Mouse (Mus musculus) liver, embryonic 11.5 days (tissue): ENCODE measurements around the gene Slc35f2. TPM values are rescaled to one million over a fixed set of nuclear protein-coding genes. Genes with fewer than 3 reads are reported as not detected.

ENCODE experiments used
- ATAC-seq: fragments of 200-750 bp; cut with Nextera tagmentation; replicated peaks from 2 replicates; pipeline ENCODE4 v1.8.0; 2017; ENCODE audit warnings: moderate number of reproducible peaks, mild to moderate bottlenecking, moderate TSS enrichment, moderate library complexity; ENCODE audit not compliant: low FRiP score
- DNase-seq: peaks from one replicate; pipeline ENCODE4 v3.0.0-alpha.2; 2017; ENCODE audit warnings: low spot score
- H3K27ac ChIP-seq: fragments of 300-500 bp; sonication (generic); 2 replicates; pipeline ENCODE4 v1.5.1; 2014; ENCODE audit warnings: mild to moderate bottlenecking, low read depth, low read length, control low read depth
- H3K27me3 ChIP-seq: fragments of 300-500 bp; sonication (generic); replicated peaks from 2 replicates; pipeline ENCODE4 v1.6.1; 2014; ENCODE audit warnings: low read length, mixed read lengths; ENCODE audit not compliant: control insufficient read depth, insufficient read depth
- H3K36me3 ChIP-seq: fragments of 300-500 bp; sonication (generic); 2 replicates; pipeline ENCODE4 v1.6.1; 2014; ENCODE audit warnings: mild to moderate bottlenecking, low read length, moderate library complexity, mixed read lengths; ENCODE audit not compliant: control insufficient read depth, insufficient read depth
- H3K4me1 ChIP-seq: fragments of 300-500 bp; sonication (generic); replicated peaks from 2 replicates; pipeline ENCODE4 v1.6.1; 2014; ENCODE audit warnings: low read length, mixed read lengths; ENCODE audit not compliant: control insufficient read depth, insufficient read depth
- H3K4me2 ChIP-seq: fragments of 300-500 bp; sonication (generic); 2 replicates; pipeline ENCODE4 v1.6.1; 2014; ENCODE audit warnings: mild to moderate bottlenecking, control low read depth, moderate library complexity
- H3K4me3 ChIP-seq: fragments of 300-500 bp; sonication (generic); 2 replicates; pipeline ENCODE4 v1.5.1; 2014; ENCODE audit warnings: low read depth, low read length, control low read depth
- H3K9ac ChIP-seq: fragments of 300-500 bp; sonication (generic); 2 replicates; pipeline ENCODE4 v1.6.1; 2014; ENCODE audit warnings: low read depth, low read length, control low read depth
- H3K9me3 ChIP-seq: fragments of 300-500 bp; sonication (generic); 2 replicates; pipeline ENCODE4 v1.6.1; 2016; ENCODE audit warnings: low read length, inconsistent platforms, mixed read lengths; ENCODE audit not compliant: control insufficient read depth
- WGBS: fragments of 180-500 bp; shearing (Covaris S2); extraction: QIAGEN DNeasy Blood & Tissue Kit; methylation state at CpG from one replicate; pipeline ENCODE4 v1.1.7; 2014; 5-methylcytosine and 5-hydroxymethylcytosine counted together
- polyA plus RNA-seq: library from polyadenylated mRNA; unstranded; fragments of >200 nt; fragmentation: Nextera tagmentation; extraction: Ambion mirVana; gene quantifications from 2 replicates; pipeline ENCODE4 v1.2.1, GENCODE M21; 2014

Slc35f2 gene
- polyA plus RNA-seq, 1 experiment from 2014 or later, result 0.92 TPM

- Histone ChIP-seq H3K27me3 (no peaks in the 10 kb centered on the region), H3K27ac (no peak overlapping the region), H3K9me3 (no peaks in the 10 kb centered on the region), H3K9ac (no peak overlapping the region), H3K4me1 (no peaks in the 10 kb centered on the region), H3K4me3 (no peak overlapping the region), H3K36me3 (no peaks in the 10 kb centered on the region), H3K4me2 (no peak overlapping the region)
- no peak for DNase-seq
- no peak for ATAC-seq
- 58% methylated on average over 4 of the region's 4 CpGs for WGBS
Measured at GRCm38 (mm10) chr9:53835976-53836375, 64.6 kb downstream of the Slc35f2 start.

- no peaks in the 10 kb centered on the region for H3K9me3 ChIP-seq
- no peak overlapping the region for H3K4me3 ChIP-seq
- DNase-seq, result no peak
- 69% methylated on average over 8 of the region's 8 CpGs for WGBS
- ATAC-seq, result no peak
- no peaks in the 10 kb centered on the region for H3K36me3 ChIP-seq
- H3K9ac ChIP-seq, result no peak overlapping the region
- no peak overlapping the region for H3K27ac ChIP-seq
- H3K4me2 ChIP-seq, result no peak overlapping the region
- H3K4me1 ChIP-seq, result no peaks in the 10 kb centered on the region
- no peaks in the 10 kb centered on the region for H3K27me3 ChIP-seq
Measured at GRCm38 (mm10) chr9:53838816-53839215, 67.5 kb downstream of the Slc35f2 start.

GRCm38 (mm10) chr9:53848548-53848947, 77.2 kb downstream of the Slc35f2 start:
- WGBS, result 77% methylated on average over 8 of the region's 8 CpGs

GRCm38 (mm10) chr9:53849864-53850263, 78.5 kb downstream of the Slc35f2 start, which contains the start of gene Sln:
Sln (plus strand) TSS chr9:53850164.
- Histone ChIP-seq H3K4me3 (no peak within 1 kb of the TSS), H3K9ac (no peak within 1 kb of the TSS), H3K4me1 (no peaks in the 10 kb centered on the region), H3K9me3 (no peaks in the 10 kb centered on the region), H3K4me2 (no peak within 1 kb of the TSS), H3K27ac (no peak within 1 kb of the TSS), H3K27me3 (no peaks in the 10 kb centered on the region), H3K36me3 (no peaks in the 10 kb centered on the region)
- ATAC-seq, result no peak
- DNase-seq, result no peak
- 81% methylated on average over 4 of the region's 4 CpGs for WGBS

More at GRCm38 (mm10) chr9:53848548-53848947, 77.2 kb downstream of the Slc35f2 start:
- H3K4me2 ChIP-seq, result no peak overlapping the region
- H3K27ac ChIP-seq, result no peak overlapping the region
- H3K27me3 ChIP-seq, result no peaks in the 10 kb centered on the region
- no peaks in the 10 kb centered on the region for H3K9me3 ChIP-seq
- H3K4me1 ChIP-seq, result no peaks in the 10 kb centered on the region
- no peak overlapping the region for H3K9ac ChIP-seq
- no peak for DNase-seq
- H3K4me3 ChIP-seq, result no peak overlapping the region
- H3K36me3 ChIP-seq, result no peaks in the 10 kb centered on the region
- no peak for ATAC-seq

- Histone ChIP-seq H3K9me3 (no peaks in the 10 kb centered on the region), H3K4me1 (no peaks in the 10 kb centered on the region), H3K27ac (no peak overlapping the region), H3K36me3 (no peaks in the 10 kb centered on the region), H3K9ac (no peak overlapping the region), H3K4me3 (no peak overlapping the region), H3K4me2 (no peak overlapping the region), H3K27me3 (no peaks in the 10 kb centered on the region)
- ATAC-seq (no peak), DNase-seq (no peak)
- WGBS, result 81% methylated on average over 4 of the region's 4 CpGs
Measured at GRCm38 (mm10) chr9:53852158-53852557, 80.8 kb downstream of the Slc35f2 start.

GRCm38 (mm10) chr9:53853672-53854071, 82.3 kb downstream of the Slc35f2 start:
- Histone ChIP-seq H3K4me3 (no peak overlapping the region), H3K4me2 (no peak overlapping the region), H3K9ac (no peak overlapping the region), H3K27ac (no peak overlapping the region), H3K4me1 (no peaks in the 10 kb centered on the region), H3K9me3 (no peaks in the 10 kb centered on the region), H3K36me3 (no peaks in the 10 kb centered on the region), H3K27me3 (no peaks in the 10 kb centered on the region)
- no peak for ATAC-seq
- no peak for DNase-seq
- 70% methylated on average over 1 of the region's 1 CpGs for WGBS

GRCm38 (mm10) chr9:53854525-53854924, 83.2 kb downstream of the Slc35f2 start:
- Histone ChIP-seq H3K9me3 (no peaks in the 10 kb centered on the region), H3K27ac (no peak overlapping the region), H3K36me3 (no peaks in the 10 kb centered on the region), H3K4me3 (no peak overlapping the region), H3K9ac (no peak overlapping the region), H3K27me3 (no peaks in the 10 kb centered on the region), H3K4me1 (no peaks in the 10 kb centered on the region), H3K4me2 (no peak overlapping the region)
- ATAC-seq (no peak), DNase-seq (no peak)
- WGBS, result 76% methylated on average over 1 of the region's 1 CpGs

GRCm38 (mm10) chr9:53857864-53858263, 86.5 kb downstream of the Slc35f2 start:
- ATAC-seq (no peak), DNase-seq (no peak)
- no peak overlapping the region for H3K9ac ChIP-seq
- H3K9me3 ChIP-seq, result no peaks in the 10 kb centered on the region
- H3K4me1 ChIP-seq, result no peaks in the 10 kb centered on the region
- WGBS, result 61% methylated on average over 5 of the region's 5 CpGs
- H3K27me3 ChIP-seq, result no peaks in the 10 kb centered on the region
- no peak overlapping the region for H3K4me2 ChIP-seq
- H3K27ac ChIP-seq, result no peak overlapping the region
- H3K36me3 ChIP-seq, result no peaks in the 10 kb centered on the region
- no peak overlapping the region for H3K4me3 ChIP-seq
